Mouse (Mus musculus): Measurements from ENCODE around the gene Tnfrsf1b.

The Tnfrsf1b gene

DNA sequence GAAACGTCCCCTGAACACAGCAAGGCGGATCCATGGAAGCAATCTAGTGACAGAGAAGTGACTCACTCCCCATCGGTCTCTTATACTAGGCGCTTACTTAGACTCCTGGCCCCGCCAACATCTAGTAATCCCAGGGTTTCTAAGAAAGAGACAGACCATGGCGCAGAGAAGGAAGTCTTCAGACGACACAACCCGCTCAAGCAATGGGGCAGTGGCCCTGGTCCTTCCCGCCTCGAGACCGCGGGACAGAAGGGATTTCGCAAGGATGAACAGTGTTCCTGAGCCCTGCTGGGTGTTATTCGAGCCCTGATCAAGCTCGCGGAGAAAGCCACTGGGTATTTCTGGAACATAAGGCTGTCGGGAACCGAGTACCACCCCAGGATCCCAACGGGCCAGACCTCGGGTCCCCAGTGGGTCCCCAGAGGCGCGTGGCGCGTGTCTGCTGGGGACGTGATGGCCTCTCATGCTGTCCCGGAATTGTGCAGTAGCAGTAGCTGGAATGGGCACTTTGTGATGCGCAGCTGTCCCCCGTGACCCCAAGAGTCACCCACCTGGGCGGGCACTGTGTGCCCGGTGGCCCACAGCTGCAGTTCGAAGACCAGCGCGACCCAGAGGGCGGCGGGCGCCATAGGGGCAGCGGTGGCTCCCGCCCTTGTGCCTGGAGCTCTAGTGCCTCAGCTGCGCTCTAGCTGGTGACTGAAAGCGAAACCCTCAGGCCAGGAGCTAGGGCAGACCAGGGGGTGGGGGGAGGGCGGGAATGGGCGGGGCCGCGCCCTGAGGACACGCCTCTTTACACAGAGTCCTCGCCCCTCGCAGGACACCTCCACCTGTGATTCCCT lies at the start of gene Tnfrsf1b:
Gene Tnfrsf1b (minus strand): TSS at position 698 of the 839 bp plus-strand sequence.
- peak; percentile 41 for DNase-seq

DNA sequence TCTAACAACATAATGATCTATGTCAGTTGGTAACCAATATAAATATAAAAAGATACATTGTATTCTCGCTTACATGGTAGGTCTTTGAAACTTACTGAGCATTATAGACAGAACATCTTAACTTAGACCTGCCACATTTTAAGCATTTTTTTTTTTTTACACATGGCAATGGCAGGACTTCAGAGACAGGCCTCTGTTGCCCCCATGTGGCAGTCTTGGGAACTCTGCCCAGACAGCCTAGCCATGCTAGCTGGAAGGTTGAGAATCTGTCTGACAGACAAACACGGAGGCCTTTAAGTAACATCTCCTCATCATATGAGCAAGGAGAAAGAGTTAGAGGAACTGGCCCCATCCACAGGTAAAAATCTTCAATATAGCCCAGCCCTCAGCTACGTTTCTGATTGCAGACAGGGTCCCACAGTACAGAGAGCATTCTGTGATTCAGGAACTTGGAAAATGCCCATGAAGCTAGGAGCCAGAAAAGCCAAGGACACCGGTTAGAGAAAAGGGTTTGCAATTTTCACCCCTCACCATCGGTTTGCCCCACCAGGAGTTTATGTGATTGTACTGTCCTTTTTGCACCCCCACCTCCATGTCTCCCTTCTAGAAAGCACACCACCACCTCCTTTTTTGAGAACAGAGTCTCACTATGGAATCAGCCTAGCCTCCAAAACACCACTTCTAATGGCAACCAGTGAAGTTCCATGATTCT lies 49.1 kb upstream of the Tnfrsf1b start:
- DNase-seq = peak; percentile 61

DNA sequence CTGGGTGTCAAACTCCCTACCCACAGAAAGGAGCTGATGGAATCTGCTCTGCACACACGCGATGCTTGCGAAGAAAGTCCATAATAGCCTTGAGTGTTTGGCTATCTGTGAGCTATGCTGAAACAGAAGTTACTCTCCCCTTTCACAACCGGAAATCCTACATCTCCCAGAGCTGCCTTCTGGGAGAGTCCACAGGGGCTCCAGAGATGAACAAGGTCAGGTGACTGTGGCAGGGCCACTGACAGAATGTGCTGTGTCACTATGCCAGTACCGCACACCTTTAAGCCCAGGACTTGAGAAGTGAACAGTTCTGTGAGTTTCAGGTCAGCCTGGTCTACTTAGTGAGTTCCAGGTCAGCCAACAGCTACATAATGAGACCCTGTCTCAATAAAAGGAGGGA lies 47.9 kb upstream of the Tnfrsf1b start:
- DNase-seq = no peak

DNA sequence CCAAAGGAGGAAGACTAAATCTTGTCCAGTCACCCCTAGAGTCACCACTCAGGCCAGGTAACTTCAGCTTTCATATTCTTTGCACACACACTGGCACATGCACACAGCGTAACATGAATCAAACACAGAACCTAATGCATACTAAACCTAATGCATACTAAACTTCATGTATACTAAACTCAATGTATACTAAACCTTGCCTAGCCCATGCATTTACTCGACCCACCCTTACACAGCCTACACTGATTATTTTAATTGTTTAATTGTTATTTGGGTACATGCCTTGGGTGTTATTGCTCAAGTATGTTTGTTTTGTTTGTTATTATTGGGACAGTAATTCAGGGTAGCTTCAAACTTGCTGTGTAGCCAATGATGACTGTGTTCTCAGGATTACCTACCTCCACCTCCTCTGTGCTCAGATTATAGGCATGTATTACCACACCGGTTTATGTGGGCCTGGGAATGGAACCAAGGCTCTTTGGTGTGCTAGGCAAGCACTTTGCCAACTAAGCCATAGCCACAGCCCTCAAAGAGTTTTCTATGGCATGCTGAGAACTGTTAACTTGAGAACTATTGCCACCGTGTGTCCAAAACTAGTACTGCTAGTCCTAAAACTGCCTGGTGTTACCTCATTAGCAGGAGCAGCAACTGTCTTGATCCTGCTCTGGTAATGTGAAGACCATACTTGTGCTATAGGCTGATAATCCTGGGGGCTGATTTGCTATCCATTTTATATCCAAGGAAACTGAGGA lies 39.9 kb upstream of the Tnfrsf1b start:
- peak; percentile 84 for DNase-seq

DNA sequence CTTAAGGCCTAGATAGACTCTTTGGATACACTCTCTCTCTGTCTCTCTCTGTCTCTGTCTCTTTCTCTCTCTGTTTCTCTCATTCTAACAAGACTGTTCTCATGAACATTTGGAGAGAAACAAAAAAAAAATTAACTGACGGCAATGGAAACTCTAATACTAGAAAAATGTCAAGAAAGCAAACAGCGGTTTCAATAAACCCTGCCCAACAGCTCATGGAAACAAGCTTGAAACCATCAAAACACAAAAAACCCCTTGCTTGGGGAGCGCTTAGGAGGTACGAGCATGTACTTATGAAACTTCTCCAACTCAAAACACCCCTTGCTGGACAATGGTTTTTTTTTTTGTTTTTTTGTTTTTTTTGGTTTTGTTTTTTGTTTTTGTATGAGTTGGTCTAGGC lies 38.0 kb upstream of the Tnfrsf1b start:
- DNase-seq = no peak

DNA sequence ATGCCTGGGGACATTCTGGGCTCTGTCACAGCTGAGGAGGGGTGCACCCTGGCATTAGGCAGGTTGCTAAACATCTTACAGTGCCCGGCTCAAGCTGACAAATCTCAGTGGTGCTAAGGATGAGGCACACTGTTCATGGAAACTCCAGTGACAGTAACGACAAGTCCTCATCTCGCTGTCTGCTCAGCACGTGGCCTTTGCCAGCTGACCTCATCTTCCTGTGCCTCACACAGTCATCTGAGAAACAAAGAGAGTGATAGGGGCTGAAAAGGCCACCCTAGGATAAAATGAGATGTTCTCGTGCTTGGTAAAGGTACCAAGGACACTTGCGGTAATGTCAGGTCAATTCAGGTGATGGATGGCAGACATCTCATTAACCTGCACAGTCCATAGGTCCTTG lies 36.8 kb upstream of the Tnfrsf1b start:
- DNase-seq = no peak

DNA sequence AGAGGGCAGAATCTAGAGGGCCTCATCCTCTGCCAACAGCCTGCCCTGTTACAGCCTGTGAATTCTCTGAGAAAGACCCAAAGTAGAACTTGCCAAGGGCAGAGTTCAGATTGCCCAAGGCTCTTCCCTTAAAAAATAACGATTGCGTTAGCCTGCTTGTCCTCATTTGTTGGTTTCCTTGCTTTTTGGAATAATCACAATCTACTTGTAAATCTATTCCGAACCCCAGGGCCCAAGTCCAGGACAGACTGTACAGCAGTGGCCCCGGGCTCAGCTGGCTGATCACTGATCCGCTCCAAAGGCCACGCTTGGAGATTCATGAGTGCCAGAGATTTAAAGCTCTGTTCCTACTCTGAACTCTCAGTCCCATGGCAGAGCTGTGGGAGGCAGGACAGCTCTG lies 34.3 kb upstream of the Tnfrsf1b start:
- DNase-seq = peak; percentile 95

DNA sequence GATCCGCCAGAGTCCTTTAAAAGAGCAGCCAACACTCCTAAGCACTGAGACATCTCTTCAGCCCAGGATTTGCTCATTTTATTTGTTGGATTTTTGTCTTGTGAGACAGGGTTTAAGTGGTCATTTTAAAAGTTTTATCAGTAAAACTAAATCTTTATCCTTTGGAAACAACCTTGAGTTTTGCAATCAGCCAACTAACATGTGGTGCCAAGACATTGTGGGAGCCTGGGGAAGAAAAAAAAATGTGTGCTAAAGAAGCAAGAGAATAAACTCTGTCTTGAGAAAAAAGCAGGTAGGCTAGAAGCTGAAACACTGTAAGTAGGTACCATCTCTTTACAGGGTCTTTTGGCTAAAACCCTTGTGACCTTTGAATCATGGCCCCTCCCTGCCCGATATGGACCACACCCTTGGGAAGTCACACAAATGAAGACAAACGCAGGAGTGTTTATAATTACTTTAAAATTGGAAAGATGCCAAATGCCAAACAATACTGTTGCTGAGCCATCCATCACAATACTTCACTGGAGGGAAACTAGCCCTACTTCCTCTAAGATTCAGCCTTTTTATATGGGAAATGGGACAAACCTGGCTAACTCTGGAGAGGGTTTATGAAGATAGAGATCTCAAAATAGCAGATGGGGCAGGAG lies 32.2 kb upstream of the Tnfrsf1b start:
- peak; percentile 22 for DNase-seq

DNA sequence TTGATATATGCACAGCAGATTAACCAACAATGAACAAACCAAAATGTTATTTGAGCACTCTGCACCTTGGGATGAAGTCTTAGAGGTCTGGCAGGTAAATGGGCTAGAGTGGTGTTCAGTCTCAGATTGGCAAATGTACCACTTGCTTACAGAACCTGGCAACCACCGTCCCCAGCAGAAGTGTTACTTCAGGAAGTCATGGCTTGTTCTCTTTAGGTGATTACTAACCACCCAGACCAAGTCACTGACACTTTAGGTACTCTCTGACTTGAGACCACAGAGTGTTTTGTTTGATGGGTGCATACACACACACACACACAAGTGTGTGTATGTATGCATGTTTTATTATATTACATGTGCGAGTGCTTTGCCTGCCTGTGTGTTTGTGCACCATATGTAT lies 31.6 kb upstream of the Tnfrsf1b start:
- DNase-seq = no peak

DNA sequence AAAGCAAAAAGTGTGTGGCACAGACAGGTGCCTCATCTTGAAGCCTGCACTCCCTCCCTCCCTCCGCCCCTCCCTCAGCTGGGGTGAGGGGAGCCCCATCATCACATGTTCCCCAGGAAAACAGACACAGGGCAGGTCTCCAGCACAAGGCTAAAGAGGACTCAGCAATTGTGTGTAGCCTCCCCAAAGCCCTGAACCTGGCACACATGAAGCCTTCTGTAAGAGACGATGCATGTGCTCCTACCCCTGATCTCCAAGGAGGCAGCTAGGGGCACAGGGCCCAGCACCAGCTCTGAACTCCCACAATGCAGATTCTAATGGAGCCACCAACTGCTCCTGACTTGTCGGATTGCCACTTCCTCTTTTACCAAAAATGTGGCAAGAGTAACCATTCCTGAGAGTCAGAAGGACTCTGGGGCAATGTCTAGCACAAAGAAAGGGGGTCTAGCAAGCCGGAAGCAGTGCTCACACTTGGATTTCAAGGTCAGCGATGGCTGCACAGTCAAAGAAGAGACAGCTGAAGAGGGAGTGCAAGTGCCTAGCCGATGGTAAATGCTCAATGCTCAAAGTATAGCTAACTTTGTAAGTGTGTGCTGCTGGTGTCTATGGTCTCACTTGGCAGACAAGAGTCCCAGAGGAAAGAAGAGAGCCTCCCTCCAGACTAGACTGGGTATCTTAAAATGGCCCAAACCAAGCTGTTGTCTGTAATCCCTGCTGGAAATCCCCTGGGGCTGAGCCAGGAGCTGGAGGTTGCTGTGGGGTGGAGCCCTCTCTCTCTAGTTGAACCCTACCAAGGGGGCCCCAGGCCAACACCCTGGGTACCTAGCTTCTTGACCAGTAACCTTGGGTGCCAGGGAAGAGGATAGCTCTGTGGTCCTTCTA lies 29.9 kb upstream of the Tnfrsf1b start:
- DNase-seq = no peak

DNA sequence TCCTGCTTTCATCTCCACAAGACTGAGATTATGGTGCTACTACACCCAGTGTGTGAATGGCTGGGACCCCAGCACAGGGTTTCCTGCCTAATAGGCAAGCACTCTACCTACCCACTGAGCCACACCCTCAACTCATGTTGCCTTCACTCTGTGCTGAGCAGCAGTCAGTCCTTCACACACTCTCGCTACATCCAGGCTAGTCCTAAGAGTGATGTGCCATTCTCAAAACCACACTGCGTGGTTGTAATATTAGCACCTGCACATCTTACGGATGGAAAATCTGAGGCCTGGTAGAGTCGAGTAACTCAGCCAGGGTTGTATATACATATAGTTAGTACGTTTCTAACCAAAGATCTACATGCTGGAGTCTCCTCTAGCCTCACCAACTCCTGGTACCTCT lies 28.2 kb upstream of the Tnfrsf1b start:
- no peak for DNase-seq

DNA sequence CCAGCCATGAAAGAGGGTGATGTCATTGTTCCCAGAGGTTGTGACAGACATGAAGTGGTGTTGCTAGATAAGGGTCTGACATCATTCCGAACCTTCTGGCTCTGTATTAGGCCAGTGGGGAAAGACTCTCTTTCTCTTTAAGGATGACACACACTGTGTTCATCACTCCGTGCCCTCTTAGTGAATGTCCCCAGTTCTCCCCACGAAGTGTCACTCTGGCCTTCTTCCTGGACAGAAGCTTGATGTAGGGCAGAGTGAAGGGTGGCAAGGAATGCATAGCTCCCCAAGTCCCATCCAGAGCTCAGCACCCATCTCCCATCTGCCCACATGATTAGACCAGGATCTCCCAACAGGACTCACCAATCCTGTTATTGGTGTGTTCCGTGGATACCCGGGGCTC lies 27.3 kb upstream of the Tnfrsf1b start:
- no peak for DNase-seq

DNA sequence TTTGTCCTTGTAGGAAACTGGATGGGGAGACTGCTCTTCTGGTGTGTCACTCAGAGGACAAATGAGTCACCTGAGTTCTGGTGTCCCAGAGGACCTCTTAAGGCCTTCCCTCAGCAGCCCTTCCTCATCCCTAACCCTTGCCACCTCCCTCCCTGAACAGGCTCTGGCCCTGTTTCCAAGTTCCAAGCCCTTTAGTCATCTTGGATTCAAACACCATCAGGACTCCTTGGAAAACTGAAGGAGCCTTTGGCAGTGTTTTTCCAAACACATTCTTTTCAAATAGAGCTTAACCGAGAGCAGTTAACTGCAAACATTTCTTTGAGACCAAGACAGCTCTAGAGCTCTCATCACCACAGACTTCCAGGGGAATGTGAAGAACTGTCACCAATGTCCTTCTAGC lies 26.1 kb upstream of the Tnfrsf1b start:
- DNase-seq = no peak

DNA sequence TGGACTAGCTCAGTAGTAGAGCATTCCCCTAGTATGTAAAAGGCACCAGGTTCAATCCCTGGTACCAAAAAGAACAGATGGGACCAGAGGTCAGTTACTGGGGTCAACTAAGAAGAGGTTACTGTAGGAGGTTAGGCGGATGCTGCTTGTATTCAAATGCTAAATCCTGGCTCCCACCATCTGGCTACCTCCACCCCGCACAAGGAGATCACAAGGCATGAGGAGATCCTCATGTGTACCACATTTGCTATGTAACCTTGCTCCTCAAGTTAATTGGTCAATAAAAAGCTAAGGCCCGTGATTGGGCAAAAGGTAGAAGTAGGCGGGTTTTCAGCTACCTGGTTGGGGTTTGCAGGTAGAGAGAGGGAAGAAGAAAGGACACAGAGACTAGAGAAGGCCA lies 25.0 kb upstream of the Tnfrsf1b start:
- no peak for DNase-seq

DNA sequence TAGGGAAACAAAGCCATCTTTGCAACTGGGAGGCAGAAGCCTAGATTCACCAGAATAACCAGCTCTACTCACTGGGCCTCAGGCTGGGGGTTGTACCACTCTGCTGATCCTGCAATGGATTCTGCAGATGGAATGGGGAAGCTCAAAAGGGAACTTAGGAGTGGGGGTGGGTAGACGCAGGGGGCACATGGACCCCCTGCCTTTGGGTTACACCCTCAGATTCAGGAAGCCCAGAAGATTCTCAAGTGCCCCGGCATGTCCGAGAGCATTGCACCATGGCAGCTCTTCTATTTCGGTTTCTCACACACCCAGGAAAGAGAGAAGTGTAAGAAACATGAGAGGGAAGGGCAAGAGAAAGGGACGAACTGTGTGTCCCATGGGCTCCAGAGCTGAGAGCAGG lies 23.5 kb upstream of the Tnfrsf1b start:
- no peak for DNase-seq

DNA sequence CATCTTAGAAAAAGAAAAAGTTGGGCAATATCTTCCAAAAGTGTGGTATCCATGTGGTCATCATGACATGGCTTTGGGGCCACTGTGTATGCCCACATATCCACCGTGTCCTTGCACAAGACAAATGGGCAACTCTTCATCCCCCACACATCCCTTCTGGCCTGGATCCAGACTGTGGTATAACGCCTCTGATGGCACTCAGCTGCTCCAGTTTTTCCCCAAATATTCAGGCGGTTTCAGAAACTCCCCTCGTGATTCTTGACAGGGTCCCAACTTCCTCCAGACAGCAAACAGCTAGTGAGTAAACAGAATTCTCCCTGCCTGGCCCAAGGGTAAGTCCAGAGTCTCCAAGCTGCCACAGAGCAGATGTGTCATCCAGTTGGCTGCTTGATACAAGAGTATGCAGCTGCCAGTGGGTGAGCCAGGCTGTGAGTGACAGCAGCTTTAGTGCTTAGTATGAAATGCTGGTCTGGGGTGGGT lies 21.0 kb upstream of the Tnfrsf1b start:
- no peak for DNase-seq

DNA sequence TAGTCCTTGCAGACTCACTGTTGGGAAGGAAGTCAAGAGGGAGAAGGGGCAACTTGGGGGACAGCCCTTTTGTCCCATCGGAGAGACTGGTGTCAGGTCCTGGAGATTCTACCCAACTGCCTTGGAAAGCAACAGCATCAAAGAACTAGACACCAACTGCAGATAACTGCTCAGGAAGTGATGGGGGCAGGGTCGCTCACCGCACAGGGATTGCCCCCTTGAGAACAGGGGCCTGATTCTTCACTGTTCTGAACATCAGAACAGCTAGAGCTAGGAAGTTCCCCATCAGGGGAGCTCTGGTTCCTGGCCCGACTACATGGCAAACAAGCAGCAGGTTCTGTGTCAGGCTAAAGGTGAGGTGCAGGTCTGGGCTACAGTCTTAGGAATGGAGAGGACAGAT lies 19.8 kb upstream of the Tnfrsf1b start:
- DNase-seq = no peak

DNA sequence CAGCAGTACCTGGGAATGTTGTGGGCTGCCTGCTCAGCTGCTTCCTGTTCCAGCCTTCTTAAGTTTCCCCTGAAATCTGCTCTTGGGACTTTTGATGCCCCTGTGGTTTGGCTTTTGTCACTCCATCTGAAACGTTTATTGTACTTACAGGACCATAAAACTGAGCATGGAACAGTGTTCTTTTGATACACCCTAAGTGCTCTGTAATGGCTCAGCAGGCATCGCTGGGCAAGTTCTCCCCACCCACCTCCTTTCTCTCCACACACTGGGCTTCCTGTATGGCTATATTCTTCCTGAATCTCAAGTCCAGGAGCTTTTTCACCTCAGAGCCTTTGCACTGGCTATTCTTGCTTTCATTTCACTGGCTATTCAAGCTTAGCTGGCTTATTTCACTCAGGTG lies 18.1 kb upstream of the Tnfrsf1b start:
- DNase-seq = no peak

DNA sequence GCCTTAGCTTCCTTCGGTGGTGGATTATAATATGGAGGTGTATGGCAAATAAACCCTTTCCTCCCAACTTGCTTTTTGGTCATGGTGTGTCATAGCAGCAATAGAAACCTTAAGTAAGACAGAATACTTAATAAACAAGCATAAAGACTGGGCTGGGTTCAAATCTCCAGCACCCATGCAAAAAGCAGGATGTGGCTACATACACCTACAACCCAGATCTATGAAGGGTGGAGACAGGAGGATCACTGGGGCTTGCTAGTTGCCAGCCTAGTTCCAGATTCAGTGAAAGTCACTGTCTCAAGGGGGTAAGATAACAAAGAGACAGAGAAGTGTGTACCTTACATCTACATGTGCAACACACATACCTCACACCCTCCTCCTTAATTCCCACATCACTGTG lies 16.9 kb upstream of the Tnfrsf1b start:
- DNase-seq = no peak

DNA sequence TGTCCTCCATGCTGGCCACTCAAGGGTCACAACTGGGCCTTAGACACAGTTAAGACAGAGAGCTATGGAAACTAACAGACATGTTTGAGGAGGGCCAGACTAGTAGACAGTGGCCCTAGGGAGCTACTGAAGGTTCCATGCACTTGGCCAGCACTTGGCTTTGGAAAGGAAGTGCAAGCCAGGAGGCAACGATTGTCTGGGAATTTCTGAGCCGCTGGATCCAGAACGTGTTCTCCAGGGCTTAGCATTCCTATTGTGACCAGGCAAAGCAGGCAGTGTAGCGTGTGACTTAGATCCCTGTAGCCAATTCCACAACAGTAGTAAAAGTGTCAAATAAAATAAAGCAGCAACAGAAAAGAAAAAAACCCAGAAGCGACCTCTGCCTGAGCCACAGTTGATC lies 14.1 kb upstream of the Tnfrsf1b start:
- DNase-seq = no peak

DNA sequence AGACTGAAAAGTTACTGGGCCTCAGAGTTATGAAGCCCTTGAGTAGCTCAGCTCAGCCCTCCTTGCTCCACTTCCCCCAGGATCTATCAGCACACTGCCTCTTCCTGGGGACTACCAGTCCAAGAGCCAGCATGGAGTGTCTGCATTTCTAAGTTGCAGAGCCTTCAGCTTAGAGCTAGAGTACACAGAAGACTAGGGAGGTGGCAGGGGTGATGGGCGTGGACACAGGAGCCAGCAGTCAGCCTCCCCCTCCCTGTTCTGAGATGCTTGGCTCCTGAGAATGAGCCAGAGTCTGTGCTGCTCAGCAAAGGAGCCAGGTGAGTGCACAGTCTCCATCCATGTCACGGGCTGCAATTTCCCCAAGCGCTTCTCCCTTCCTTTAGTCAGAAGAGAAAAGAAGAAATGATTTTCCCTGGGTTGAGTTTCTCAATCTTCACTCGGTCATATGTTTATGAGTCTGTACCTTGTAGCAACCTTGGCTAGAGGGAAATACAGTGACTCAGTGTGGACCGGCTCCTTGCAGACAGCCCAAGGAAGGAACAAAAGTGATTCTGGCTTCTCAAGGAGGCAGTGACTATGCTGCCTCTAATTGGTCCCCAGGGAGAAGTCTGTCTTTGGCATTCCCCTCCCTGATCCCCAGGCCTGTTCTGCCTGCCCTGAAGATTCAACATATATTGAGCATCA lies 11.2 kb upstream of the Tnfrsf1b start:
- no peak for DNase-seq
